ENCODE assay signal across 8 mouse cellular contexts in genomic region chr11:69372056-69372779, GRCm38 (mm10). TPM values are rescaled to one million over a fixed set of nuclear protein-coding genes. Genes with fewer than 3 reads are reported as not detected.
DNase-seq lines count a peak whose midpoint lies in the region; ATAC-seq and TF ChIP-seq lines count a peak whose summit lies in the region.

No protein-coding gene starts in this region.

- peaks cover 43% of the 10 kb centered on the region for H3K4me1 ChIP-seq in heart, embryonic 12.5 days (replicated peaks)
- peaks cover 13 to 30% of the 10 kb centered on the region in 2 experiments for H3K4me1 ChIP-seq in MEL (ENCODE audit: control insufficient read depth in 1 of 2, insufficient read depth in 2 of 2, low read length in 2 of 2)
- peaks cover 23% of the 10 kb centered on the region for H3K4me1 ChIP-seq in kidney, embryonic 14.5 days (ENCODE audit: control insufficient read depth, insufficient read depth, low read length)
- H3K4me1 ChIP-seq in limb, embryonic 14.5 days (ENCODE audit: control insufficient read depth, insufficient read depth, low read length), result peaks cover 21% of the 10 kb centered on the region

- no peaks in the 10 kb centered on the region for H3K9me3 ChIP-seq in heart, embryonic 12.5 days (replicated peaks)
- H3K9me3 ChIP-seq in MEL (replicated peaks; ENCODE audit: insufficient read depth, low read length), result no peaks in the 10 kb centered on the region
- no peaks in the 10 kb centered on the region for H3K9me3 ChIP-seq in kidney, embryonic 14.5 days (ENCODE audit: control insufficient read depth, low read length)
- no peaks in the 10 kb centered on the region for H3K9me3 ChIP-seq in limb, embryonic 14.5 days (ENCODE audit: control insufficient read depth, low read length)

- TF ChIP-seq POLR2A in MEL (IDR thresholded peaks at IDR 0.05; ENCODE audit: control insufficient read depth in 1 of 2, insufficient read depth in 1 of 2, low read depth in 1 of 2, low read length in 2 of 2, poor library complexity in 1 of 2), result peak in 1 of 2 experiments; percentile 54; a peak in 2 of 4 replicates
- no peak for TF ChIP-seq POLR2A in limb, embryonic 14.5 days (IDR thresholded peaks at IDR 0.05; ENCODE audit: borderline replicate concordance, extremely low read depth, insufficient read depth, insufficient read length)

- ATAC-seq in heart, embryonic 12.5 days (ENCODE audit: insufficient number of reproducible peaks, low FRiP score), result no peak
- ATAC-seq in erythroblast, adult 5-6 weeks (replicated peaks; ENCODE audit: low FRiP score, poor library complexity, severe bottlenecking), result peak; percentile 48
- ATAC-seq in kidney, embryonic 14.5 days (ENCODE audit: low FRiP score, low TSS enrichment), result no peak
- no peak for ATAC-seq in limb, embryonic 14.5 days (ENCODE audit: low FRiP score, low read depth)

- DNase-seq in heart, postnatal 4 days, result no peak
- DNase-seq in MEL (ENCODE audit: low read depth, low spot score), result peak; percentile 92
- no peak for DNase-seq in limb, embryonic 14.5 days (ENCODE audit: low spot score)
- DNase-seq in right cerebral cortex, postnatal 14 days, result peak; percentile 47
- no peak for DNase-seq in adrenal gland, adult 8-10 months

- H3K4me2 ChIP-seq in heart, embryonic 12.5 days, result peak overlapping the region; percentile 42
- H3K4me2 ChIP-seq in kidney, embryonic 14.5 days (replicated peaks; ENCODE audit: low read depth, low read length), result peak overlapping the region; percentile 40
- H3K4me2 ChIP-seq in limb, embryonic 14.5 days (replicated peaks; ENCODE audit: low read depth, low read length, severe bottlenecking), result no peak overlapping the region

- TF ChIP-seq EP300 in MEL (IDR thresholded peaks at IDR 0.05; ENCODE audit: low read depth in 1 of 2, low read length in 2 of 2), result 0 out of 4 replicates have a peak, but pooled peaks of 1 of the 2 experiments have one; percentile 7

- peaks cover 8% of the 10 kb centered on the region for H3K36me3 ChIP-seq in heart, embryonic 12.5 days
- peaks cover 0 to 26% of the 10 kb centered on the region in 2 experiments; a peak in 2 of 4 replicates for H3K36me3 ChIP-seq in MEL (ENCODE audit: control insufficient read depth in 1 of 2, insufficient read depth in 2 of 2, low read length in 2 of 2)
- H3K36me3 ChIP-seq in kidney, embryonic 14.5 days (ENCODE audit: control insufficient read depth, insufficient read depth, low read length), result peaks cover 32% of the 10 kb centered on the region
- H3K36me3 ChIP-seq in limb, embryonic 14.5 days (ENCODE audit: control insufficient read depth, insufficient read depth, low read length), result peaks cover 26% of the 10 kb centered on the region

- peak overlapping the region; percentile 3; the same call in 1 of the 2 replicates for H3K4me3 ChIP-seq in heart, embryonic 12.5 days
- H3K4me3 ChIP-seq in MEL (ENCODE audit: control insufficient read depth in 1 of 2, insufficient read depth in 1 of 2, low read depth in 2 of 2, low read length in 2 of 2), result peak overlapping the region; percentile 2 to 22; a peak in 3 of 4 replicates
- H3K4me3 ChIP-seq in kidney, embryonic 14.5 days (ENCODE audit: low read length), result peak overlapping the region; percentile 15; the same call in 1 of the 2 replicates
- no peak overlapping the region for H3K4me3 ChIP-seq in limb, embryonic 14.5 days (replicated peaks; ENCODE audit: low read length)

- no peaks in the 10 kb centered on the region for H3K27me3 ChIP-seq in heart, embryonic 12.5 days (replicated peaks)
- H3K27me3 ChIP-seq in MEL (ENCODE audit: control insufficient read depth in 1 of 2, insufficient read depth in 2 of 2, low read length in 2 of 2), result no peaks in the 10 kb centered on the region
- no peaks in the 10 kb centered on the region for H3K27me3 ChIP-seq in kidney, embryonic 14.5 days (ENCODE audit: control insufficient read depth, insufficient read depth, low read length)
- no peaks in the 10 kb centered on the region for H3K27me3 ChIP-seq in limb, embryonic 14.5 days (ENCODE audit: control insufficient read depth, insufficient read depth, low read length)

- peaks cover 16% of the 10 kb centered on the region for H3K79me2 ChIP-seq in MEL (ENCODE audit: control insufficient read depth, insufficient read depth, low read length, poor library complexity)

- H3K27ac ChIP-seq in heart, embryonic 12.5 days (ENCODE audit: poor library complexity, severe bottlenecking), result peak overlapping the region; percentile 72
- H3K27ac ChIP-seq in MEL (ENCODE audit: control insufficient read depth, low read depth, low read length), result peak overlapping the region; percentile 84
- H3K27ac ChIP-seq in kidney, embryonic 14.5 days (ENCODE audit: low read depth, low read length), result peak overlapping the region; percentile 82; the same call in 1 of the 2 replicates
- 0 out of 2 replicates have a peak overlapping the region, but pooled peaks have one; percentile 43 for H3K27ac ChIP-seq in limb, embryonic 14.5 days (replicated peaks; ENCODE audit: low read depth, low read length)

- no peak for TF ChIP-seq RAD21 in MEL (IDR thresholded peaks at IDR 0.05; ENCODE audit: low read depth, low read length)

- peak overlapping the region; percentile 23 for H3K9ac ChIP-seq in heart, embryonic 12.5 days
- H3K9ac ChIP-seq in MEL (ENCODE audit: control insufficient read depth, low read depth, low read length, poor library complexity, severe bottlenecking), result peak overlapping the region; percentile 11
- H3K9ac ChIP-seq in kidney, embryonic 14.5 days (ENCODE audit: low read depth, low read length), result peak overlapping the region; percentile 34
- no peak overlapping the region for H3K9ac ChIP-seq in limb, embryonic 14.5 days (ENCODE audit: low read depth, low read length, severe bottlenecking)

- no peak for TF ChIP-seq CTCF in MEL (IDR thresholded peaks at IDR 0.05 in 2 of 3, conservative IDR thresholded peaks at IDR 0.05 in 1 of 3; ENCODE audit: control insufficient read depth in 1 of 3, insufficient read depth in 1 of 3, low read depth in 2 of 3, low read length in 3 of 3, poor library complexity in 1 of 3, severe bottlenecking in 1 of 3)

- 13% methylated on average over 12 of the region's 12 CpGs for WGBS in heart, embryonic 12.5 days
- 22% methylated on average over 12 of the region's 12 CpGs for WGBS in kidney, embryonic 14.5 days
- WGBS in limb, embryonic 14.5 days, result 61% methylated on average over 12 of the region's 12 CpGs

RNA-seq across cellular contexts. Expression of gene Chd3, which starts 3.0 kb away (rescaled TPM):
- 19.2 and 23.5 TPM in 2 replicates for polyA plus RNA-seq in heart, embryonic 12.5 days (2016; fragmentation: Nextera tagmentation; extraction: Ambion mirVana)
- total RNA-seq in heart, postnatal 4 days (2021), result 10 to 100 TPM; 75.3 to 76.7 TPM
- total RNA-seq in MEL (2012; rRNA removed), result 37.3 and 65.8 TPM in 2 replicates
- polyA plus RNA-seq in MEL (2012; ENCODE audit: insufficient read depth in 1 of 2, insufficient read length in 2 of 2, low read depth in 1 of 2, low replicate concordance in 2 of 2, missing spikeins in 1 of 2), result 10 to 100 TPM in 1 of 2 experiments, not detected in 1; 84.9 TPM
- total RNA-seq in erythroblast, adult 5-6 weeks (2015; ENCODE audit: low replicate concordance), result 7.9 and 9.8 TPM in 2 replicates
- total RNA-seq in erythroblast, adult 5-6 weeks (2017; ENCODE audit: low replicate concordance), result 16.8 and 18.5 TPM in 2 replicates
- 56.7 and 59.7 TPM in 2 replicates for polyA plus RNA-seq in kidney, embryonic 14.5 days (2014; fragmentation: Nextera tagmentation; extraction: Ambion mirVana)
- 425 and 497 TPM in 2 replicates for polyA plus RNA-seq in limb, embryonic 14.5 days (2012; rRNA removed)
- 97.8 and 113 TPM in 2 replicates for polyA plus RNA-seq in limb, embryonic 14.5 days (2014; fragmentation: Nextera tagmentation; extraction: Ambion mirVana)
- 100 to 1,000 TPM in 2 of 4 experiments, 10 to 100 TPM in 2; 89.8 to 169 (median 115) TPM for total RNA-seq in adrenal gland, adult 8-10 months (2022)

RNA-seq across cellular contexts. Expression of gene Naa38, which starts 23.1 kb away (rescaled TPM):
- polyA plus RNA-seq in heart, embryonic 12.5 days (2016; fragmentation: Nextera tagmentation; extraction: Ambion mirVana), result 147 and 150 TPM in 2 replicates
- total RNA-seq in heart, postnatal 4 days (2021), result 100 to 1,000 TPM in 1 of 2 experiments, 10 to 100 TPM in 1; 92.3 to 101 TPM
- 190 and 191 TPM in 2 replicates for total RNA-seq in MEL (2012; rRNA removed)
- 100 to 1,000 TPM in 1 of 2 experiments, not detected in 1; 173 TPM for polyA plus RNA-seq in MEL (2012; ENCODE audit: insufficient read depth in 1 of 2, insufficient read length in 2 of 2, low read depth in 1 of 2, low replicate concordance in 2 of 2, missing spikeins in 1 of 2)
- total RNA-seq in erythroblast, adult 5-6 weeks (2015; ENCODE audit: low replicate concordance), result 25.6 and 30.3 TPM in 2 replicates
- 18.5 and 25.2 TPM in 2 replicates for total RNA-seq in erythroblast, adult 5-6 weeks (2017; ENCODE audit: low replicate concordance)
- polyA plus RNA-seq in kidney, embryonic 14.5 days (2014; fragmentation: Nextera tagmentation; extraction: Ambion mirVana), result 172 and 221 TPM in 2 replicates
- polyA plus RNA-seq in limb, embryonic 14.5 days (2012; rRNA removed), result 127 and 131 TPM in 2 replicates
- polyA plus RNA-seq in limb, embryonic 14.5 days (2014; fragmentation: Nextera tagmentation; extraction: Ambion mirVana), result 161 and 171 TPM in 2 replicates
- total RNA-seq in adrenal gland, adult 8-10 months (2022), result 100 to 1,000 TPM; 138 to 160 (median 154) TPM

RNA-seq across cellular contexts. Expression of gene Cyb5d1, which starts 23.2 kb away (rescaled TPM):
- polyA plus RNA-seq in heart, embryonic 12.5 days (2016; fragmentation: Nextera tagmentation; extraction: Ambion mirVana), result 24.8 and 27.1 TPM in 2 replicates
- 10 to 100 TPM; 21.3 to 22.1 TPM for total RNA-seq in heart, postnatal 4 days (2021)
- total RNA-seq in MEL (2012; rRNA removed), result 26.8 and 39.6 TPM in 2 replicates
- 10 to 100 TPM in 1 of 2 experiments, not detected in 1; 21.3 TPM for polyA plus RNA-seq in MEL (2012; ENCODE audit: insufficient read depth in 1 of 2, insufficient read length in 2 of 2, low read depth in 1 of 2, low replicate concordance in 2 of 2, missing spikeins in 1 of 2)
- 12.5 and 16.1 TPM in 2 replicates for total RNA-seq in erythroblast, adult 5-6 weeks (2015; ENCODE audit: low replicate concordance)
- 23.5 and 31.4 TPM in 2 replicates for total RNA-seq in erythroblast, adult 5-6 weeks (2017; ENCODE audit: low replicate concordance)
- 11.1 and 23.9 TPM in 2 replicates for polyA plus RNA-seq in kidney, embryonic 14.5 days (2014; fragmentation: Nextera tagmentation; extraction: Ambion mirVana)
- polyA plus RNA-seq in limb, embryonic 14.5 days (2012; rRNA removed), result 29.5 and 32.7 TPM in 2 replicates
- 22.3 and 27.3 TPM in 2 replicates for polyA plus RNA-seq in limb, embryonic 14.5 days (2014; fragmentation: Nextera tagmentation; extraction: Ambion mirVana)
- 10 to 100 TPM; 53.9 to 65.7 (median 60.5) TPM for total RNA-seq in adrenal gland, adult 8-10 months (2022)

RNA-seq across cellular contexts. Expression of gene Tmem88, which starts 25.8 kb away (rescaled TPM):
- 34.4 and 35.7 TPM in 2 replicates for polyA plus RNA-seq in heart, embryonic 12.5 days (2016; fragmentation: Nextera tagmentation; extraction: Ambion mirVana)
- total RNA-seq in heart, postnatal 4 days (2021), result 10 to 100 TPM; 37.1 to 38.3 TPM
- 0.39 TPM in 2 replicates for total RNA-seq in MEL (2012; rRNA removed)
- under 1 TPM in 1 of 2 experiments, not detected in 1; 0.45 TPM for polyA plus RNA-seq in MEL (2012; ENCODE audit: insufficient read depth in 1 of 2, insufficient read length in 2 of 2, low read depth in 1 of 2, low replicate concordance in 2 of 2, missing spikeins in 1 of 2)
- total RNA-seq in erythroblast, adult 5-6 weeks (2015; ENCODE audit: low replicate concordance), result not detected in 2 replicates
- not detected in 2 replicates for total RNA-seq in erythroblast, adult 5-6 weeks (2017; ENCODE audit: low replicate concordance)
- polyA plus RNA-seq in kidney, embryonic 14.5 days (2014; fragmentation: Nextera tagmentation; extraction: Ambion mirVana), result 36.8 and 39.6 TPM in 2 replicates
- 17.0 and 23.7 TPM in 2 replicates for polyA plus RNA-seq in limb, embryonic 14.5 days (2012; rRNA removed)
- polyA plus RNA-seq in limb, embryonic 14.5 days (2014; fragmentation: Nextera tagmentation; extraction: Ambion mirVana), result 18.7 and 18.9 TPM in 2 replicates
- total RNA-seq in adrenal gland, adult 8-10 months (2022), result 10 to 100 TPM in 2 of 4 experiments, 1 to 10 TPM in 2; 6.3 to 16.0 (median 10.4) TPM

RNA-seq across cellular contexts. Expression of gene Rnf227, which starts 32.0 kb away (rescaled TPM):
- 6.7 and 8.5 TPM in 2 replicates for polyA plus RNA-seq in heart, embryonic 12.5 days (2016; fragmentation: Nextera tagmentation; extraction: Ambion mirVana)
- 1 to 10 TPM; 2.4 to 3.1 TPM for total RNA-seq in heart, postnatal 4 days (2021)
- total RNA-seq in MEL (2012; rRNA removed), result 6.4 and 11.5 TPM in 2 replicates
- polyA plus RNA-seq in MEL (2012; ENCODE audit: insufficient read depth in 1 of 2, insufficient read length in 2 of 2, low read depth in 1 of 2, low replicate concordance in 2 of 2, missing spikeins in 1 of 2), result 10 to 100 TPM in 1 of 2 experiments, not detected in 1; 12.4 TPM
- 1.7 and 15.2 TPM in 2 replicates for total RNA-seq in erythroblast, adult 5-6 weeks (2015; ENCODE audit: low replicate concordance)
- total RNA-seq in erythroblast, adult 5-6 weeks (2017; ENCODE audit: low replicate concordance), result 0.70 and 3.2 TPM in 2 replicates
- polyA plus RNA-seq in kidney, embryonic 14.5 days (2014; fragmentation: Nextera tagmentation; extraction: Ambion mirVana), result 16.4 and 17.6 TPM in 2 replicates
- 10.5 and 12.2 TPM in 2 replicates for polyA plus RNA-seq in limb, embryonic 14.5 days (2012; rRNA removed)
- 13.6 and 17.8 TPM in 2 replicates for polyA plus RNA-seq in limb, embryonic 14.5 days (2014; fragmentation: Nextera tagmentation; extraction: Ambion mirVana)
- 10 to 100 TPM in 1 of 4 experiments, 1 to 10 TPM in 3; 5.0 to 10.2 (median 6.7) TPM for total RNA-seq in adrenal gland, adult 8-10 months (2022)

Comparison
In these comparisons a context has a peak if more than half of its experiments do, and no peak if none do; other contexts are left out.
1. DNase-seq: peak in MEL (single experiment) and right cerebral cortex, postnatal 14 days (single experiment); none in heart, postnatal 4 days (single experiment), limb, embryonic 14.5 days (single experiment) and adrenal gland, adult 8-10 months (single experiment).
2. Peak in every context shown above with its lines, with median percentiles within 50 percentile points of each other: H3K27ac ChIP-seq.